Mouse (Mus musculus) myocyte (in vitro differentiated cells): ENCODE results near the gene Pex12.

ENCODE experiments used
- POLR2A ChIP-seq: IDR thresholded peaks from one replicate; pipeline ENCODE4 v1.6.1; 2011; ENCODE audit warnings: low read depth, mild to moderate bottlenecking, control low read depth, moderate library complexity; ENCODE audit not compliant: insufficient read length
- POLR2AphosphoS2 ChIP-seq: IDR thresholded peaks from one replicate; pipeline ENCODE4 v1.6.1; 2011; ENCODE audit warnings: low read depth, control low read depth; ENCODE audit not compliant: insufficient read length

- TF ChIP-seq POLR2AphosphoS2 (no peak), POLR2A (no peak)
These were observed 20.3 kb downstream of the Pex12 start for GRCm38 (mm10) chr11:83282084-83282483.
